Mouse (Mus musculus): ENCODE measurements around the gene Arl3.

- TF ChIP-seq CTCF (IDR thresholded peaks at IDR 0.05) = no peak
- TF ChIP-seq EP300 (IDR thresholded peaks at IDR 0.05) = no peak
Measured at GRCm38 (mm10) chr19:46553541-46553955, 19.4 kb downstream of the Arl3 start.
